Mouse (Mus musculus): Measurements from ENCODE around the gene Ddx24.

Gene Ddx24

DNA sequence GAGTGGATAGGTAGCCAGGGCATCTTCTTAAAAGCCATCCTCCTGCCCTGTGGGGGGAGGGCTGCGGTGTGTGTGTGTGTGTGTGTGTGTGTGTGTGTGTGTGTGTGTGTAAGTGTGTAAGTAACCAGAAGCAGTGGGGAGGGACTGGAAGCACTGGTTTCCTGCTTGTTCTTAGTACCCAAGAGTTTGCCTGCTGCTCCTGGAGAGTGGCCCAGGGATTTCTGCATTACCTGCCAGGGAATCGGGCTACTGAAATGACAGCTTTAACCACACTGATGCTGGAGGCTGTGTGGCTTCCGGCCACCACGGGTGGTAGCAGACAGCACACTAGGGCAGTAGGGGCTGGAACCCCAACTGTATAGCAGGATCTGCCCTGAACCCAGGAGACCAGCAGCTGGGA, 35.6 kb downstream of the Ddx24 start:
- DNase-seq (ENCODE audit: low spot score) = no peak

- no peak for DNase-seq (ENCODE audit: low spot score)
These were observed 36.3 kb downstream of the Ddx24 start for GRCm38 (mm10) chr12:103389348-103389727.

DNA sequence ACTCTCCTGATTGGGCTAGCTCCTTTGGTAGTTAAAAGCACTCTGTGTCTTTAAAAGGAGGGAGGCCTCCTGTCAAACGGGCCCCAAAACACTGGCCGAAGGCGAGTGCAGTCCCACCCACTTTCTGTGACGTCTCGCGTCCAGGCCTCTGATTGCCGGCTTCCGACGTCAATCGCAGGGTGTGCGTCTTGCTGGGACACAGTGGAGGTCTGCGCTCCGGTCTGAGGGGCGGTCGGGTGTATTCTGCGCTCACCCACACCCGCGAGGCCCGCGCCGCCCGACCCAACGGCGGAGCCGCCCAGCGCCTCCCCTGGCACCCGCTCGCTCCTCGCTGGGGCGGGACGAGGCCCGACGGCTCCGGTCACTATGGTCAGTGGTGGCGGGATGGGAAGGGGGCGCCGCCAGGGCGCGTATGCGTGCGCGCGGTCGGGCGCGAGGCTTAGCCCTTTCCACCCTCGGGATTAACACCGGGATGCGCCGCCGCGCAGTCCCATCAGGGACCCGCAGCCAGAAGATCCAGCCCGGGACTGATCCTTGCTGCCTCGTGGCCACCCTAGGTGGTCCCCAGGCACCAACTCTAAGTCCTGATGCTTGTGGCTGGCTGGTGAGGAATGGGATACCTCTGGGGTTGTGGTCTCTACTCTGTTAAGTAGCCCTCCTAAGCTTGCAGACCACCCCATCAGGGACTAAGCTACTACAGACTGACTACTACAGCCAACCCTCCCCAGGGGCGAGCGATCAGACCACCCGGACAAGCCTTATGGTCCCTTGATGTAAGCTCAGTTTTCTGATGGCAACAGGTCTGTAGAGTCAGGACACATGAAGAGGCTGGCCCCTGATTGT, 36.9 kb downstream of the Ddx24 start, which contains the start of gene Otub2:
Gene Otub2, plus strand, starts transcription at position 178 of the 843 bp plus-strand sequence.
- DNase-seq (ENCODE audit: low spot score) = peak; percentile 95

GRCm38 (mm10) chr12:103380226-103380625, 45.4 kb downstream of the Ddx24 start:
- DNase-seq (ENCODE audit: low spot score) = no peak

DNA sequence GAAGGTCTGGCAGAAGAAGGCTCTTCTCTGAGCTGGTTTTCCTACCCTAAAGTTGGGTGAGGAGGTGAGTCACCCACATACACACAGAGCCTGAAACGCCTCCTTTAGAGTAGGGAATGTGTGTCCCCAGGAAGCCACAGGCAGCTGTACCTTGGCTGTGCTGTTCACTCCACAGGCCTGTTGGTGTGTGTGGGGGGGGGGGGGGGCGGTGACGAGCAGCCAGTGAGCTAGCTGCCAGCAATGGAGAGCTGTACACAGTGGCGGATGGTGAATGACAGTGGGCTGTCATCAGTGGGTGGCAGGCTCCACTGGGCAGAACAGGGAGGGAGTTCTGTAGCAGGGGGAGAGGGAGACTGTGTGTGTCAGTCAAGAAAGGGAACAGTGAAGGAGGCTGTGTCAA, 48.9 kb downstream of the Ddx24 start:
- DNase-seq (ENCODE audit: low spot score) = no peak

DNA sequence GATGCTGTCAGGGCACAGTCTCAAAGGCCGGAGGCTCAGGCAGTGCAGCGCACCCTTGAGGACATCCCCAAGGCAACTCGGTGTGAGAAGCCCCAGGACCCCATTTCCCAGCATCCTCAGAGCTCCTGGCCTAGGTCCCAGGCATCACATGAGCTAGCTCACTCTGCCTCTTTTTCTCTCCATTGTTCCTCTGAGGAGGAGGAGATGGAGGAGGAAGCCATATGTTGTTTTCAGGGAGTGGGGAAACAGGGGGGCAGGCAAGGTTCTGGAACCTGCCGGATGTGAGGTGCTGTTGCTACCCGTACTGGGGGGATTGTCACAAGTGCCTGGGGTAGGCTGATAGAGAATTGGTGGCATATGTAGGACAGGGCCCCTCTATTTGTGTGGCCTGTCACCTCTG, 49.5 kb downstream of the Ddx24 start:
- no peak for DNase-seq (ENCODE audit: low spot score)

DNA sequence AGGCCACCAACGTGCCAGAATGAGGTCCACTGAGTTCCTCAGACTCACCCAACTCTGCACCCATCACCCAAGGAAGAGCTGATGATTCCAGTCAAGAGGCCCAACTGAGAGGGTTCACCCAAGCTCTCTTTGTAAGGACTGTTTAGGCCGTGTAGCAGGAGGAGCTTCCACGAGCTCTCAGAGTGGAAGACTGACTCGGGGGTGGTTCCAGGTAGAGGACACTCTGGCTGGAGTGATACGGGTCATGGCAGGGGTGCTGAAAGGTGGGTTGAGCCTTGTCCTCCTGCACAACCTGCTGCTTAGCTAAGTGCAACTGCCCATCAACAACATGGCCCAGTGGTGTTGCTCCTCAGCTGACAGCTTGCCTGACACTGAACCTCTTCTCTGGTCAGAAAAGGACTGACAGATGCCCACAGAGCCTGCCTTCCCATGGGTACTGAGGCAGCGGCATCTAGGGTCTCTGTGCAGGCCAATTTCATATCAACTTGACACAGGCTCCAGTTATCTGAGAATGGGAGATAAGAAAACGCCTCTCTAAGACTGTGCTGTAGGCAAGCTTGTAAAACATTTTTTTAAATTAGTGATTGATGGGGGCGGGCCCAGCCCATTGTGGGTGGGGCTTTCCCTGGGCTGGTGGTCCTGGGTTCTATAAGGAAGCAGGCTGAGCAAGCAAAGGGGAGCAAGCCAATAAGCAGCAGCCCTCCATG, 51.9 kb downstream of the Ddx24 start:
- no peak for DNase-seq (ENCODE audit: low spot score)

DNA sequence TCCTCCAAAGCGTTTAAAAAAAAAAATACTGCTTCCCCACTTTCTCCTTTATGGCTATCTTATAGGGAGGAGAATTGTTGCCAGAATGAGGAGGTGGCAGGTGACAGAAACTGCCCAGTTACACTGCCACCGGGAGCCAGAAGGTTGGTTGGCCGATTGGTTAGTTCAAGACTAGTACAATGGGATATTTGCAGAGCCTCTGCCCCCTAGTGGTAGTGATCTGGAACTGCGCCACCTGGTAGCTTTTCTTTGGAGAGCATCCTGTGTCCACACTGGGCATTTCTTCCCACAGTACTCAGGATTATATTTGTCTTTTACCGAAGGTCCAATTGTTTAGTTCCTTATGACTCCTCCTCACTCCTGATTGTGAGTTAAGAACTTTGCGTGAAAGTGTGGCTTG, 53.9 kb downstream of the Ddx24 start:
- no peak for DNase-seq (ENCODE audit: low spot score)

GRCm38 (mm10) chr12:103370861-103371260, 54.8 kb downstream of the Ddx24 start:
- DNase-seq (ENCODE audit: low spot score) = no peak

DNA sequence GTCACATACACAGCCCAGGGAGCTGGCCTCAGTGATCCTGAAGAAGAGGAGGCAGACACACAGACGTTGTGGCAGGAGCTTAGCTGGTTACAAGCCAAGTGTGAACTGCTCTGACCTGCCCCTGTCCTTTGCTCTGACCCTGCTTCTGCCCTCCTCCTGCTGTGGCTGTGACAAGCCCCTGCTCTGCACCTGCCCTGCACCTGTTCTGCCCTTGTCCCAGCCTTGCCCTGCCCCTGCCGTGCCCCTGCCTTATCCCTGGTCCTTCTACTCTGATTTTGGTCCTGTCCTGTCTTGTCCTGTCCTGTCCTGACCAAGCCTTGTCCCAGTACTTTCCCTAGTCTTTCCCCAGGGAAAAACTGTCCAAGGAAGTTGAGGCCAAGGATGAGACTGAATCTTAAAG, 56.9 kb downstream of the Ddx24 start:
- DNase-seq (ENCODE audit: low spot score) = no peak

DNA sequence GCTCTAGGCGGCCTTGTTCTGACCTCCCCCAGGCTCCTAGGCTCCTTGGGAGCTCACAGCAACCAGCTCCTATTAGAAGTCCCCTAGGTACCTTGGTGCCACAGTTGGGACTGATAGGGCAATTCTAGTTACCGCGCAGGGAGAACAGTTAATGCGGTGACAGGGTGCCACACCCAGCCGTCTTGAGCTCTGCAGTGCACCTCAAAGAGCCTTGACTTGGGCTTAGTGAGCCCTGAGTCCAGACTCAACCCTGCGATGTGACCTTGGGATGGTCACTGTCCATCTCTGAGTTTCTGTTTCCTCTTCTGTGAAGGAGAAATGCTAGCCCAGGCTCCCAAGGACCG, 57.3 kb downstream of the Ddx24 start:
- DNase-seq (ENCODE audit: low spot score) = no peak

GRCm38 (mm10) chr12:103367620-103368325, 57.9 kb downstream of the Ddx24 start:
- no peak for DNase-seq (ENCODE audit: low spot score)

DNA sequence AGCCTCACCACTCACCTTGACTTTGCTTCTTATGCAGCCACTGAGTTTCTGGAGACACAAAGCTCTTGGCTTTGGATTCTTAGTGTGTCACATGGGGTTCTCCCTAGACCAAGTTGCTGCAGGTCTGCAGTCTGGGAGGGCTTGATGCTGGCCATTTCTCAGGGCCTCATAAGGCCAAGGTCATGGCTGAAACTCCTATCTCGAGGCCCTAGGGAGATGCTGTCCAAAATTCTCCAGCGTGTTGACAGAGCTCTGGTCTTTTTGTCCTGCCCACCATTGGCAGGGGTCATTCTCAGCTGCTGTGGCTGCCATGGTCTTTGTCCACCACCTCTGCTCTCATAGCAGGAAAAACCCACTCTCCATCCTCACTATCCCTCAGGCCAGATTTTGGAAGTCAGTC, 58.5 kb downstream of the Ddx24 start:
- no peak for DNase-seq (ENCODE audit: low spot score)

DNA sequence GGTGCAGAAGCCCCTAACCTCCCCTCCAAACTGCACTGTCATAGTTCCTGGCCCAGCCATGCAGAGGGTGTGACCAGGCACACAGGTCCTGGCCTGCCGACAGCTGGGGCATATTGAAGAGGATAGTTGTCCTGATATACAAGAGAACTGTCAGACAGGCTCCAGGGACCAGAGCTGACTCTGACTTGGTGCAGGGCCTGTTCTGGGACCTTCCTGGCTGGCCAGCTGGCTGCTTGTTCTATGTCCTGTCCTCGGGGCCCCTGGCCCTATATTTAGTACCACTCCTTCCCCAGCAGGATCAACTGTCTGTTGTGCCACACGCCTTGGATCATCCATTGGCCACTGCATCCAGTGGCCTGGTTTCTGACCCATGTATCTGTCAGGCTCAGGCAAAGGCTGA, 63.3 kb downstream of the Ddx24 start:
- DNase-seq (ENCODE audit: low spot score) = no peak

DNA sequence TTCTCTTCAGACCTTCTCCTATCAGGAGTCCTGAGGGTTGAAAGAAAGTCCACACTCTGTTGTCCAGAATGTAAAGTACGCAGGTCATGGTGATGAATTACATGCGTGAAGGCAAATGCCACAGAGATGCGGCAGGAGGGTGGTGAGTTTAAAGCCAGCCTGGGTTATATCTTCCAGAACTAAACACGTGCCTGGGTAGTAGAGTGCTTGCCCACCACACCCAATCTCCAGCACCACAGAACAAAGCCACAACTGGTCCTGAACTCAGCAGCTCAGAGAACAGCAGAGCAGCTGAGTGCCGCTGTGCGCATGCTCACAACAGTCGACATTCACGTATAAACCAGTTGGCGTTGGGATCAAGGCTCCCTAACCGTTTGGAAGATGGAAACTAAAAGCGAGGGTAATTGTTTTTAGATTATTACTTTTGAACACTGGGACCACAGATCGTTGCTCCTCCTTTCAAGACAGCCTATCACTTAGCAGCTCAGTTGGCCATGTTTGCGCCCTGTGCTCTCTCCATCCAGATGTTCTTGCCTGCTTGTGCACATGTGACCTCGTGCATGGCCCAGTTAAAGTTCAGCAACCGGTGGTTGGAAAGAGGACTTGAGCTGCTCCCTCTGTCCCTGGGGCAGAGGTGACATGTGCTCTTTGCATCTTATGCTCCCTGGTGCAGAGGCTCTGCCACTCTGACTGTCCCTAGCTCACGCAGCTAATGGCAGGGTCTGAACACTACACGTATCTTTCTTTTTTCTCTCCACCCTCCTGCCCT, 63.9 kb downstream of the Ddx24 start:
- no peak for DNase-seq (ENCODE audit: low spot score)

DNA sequence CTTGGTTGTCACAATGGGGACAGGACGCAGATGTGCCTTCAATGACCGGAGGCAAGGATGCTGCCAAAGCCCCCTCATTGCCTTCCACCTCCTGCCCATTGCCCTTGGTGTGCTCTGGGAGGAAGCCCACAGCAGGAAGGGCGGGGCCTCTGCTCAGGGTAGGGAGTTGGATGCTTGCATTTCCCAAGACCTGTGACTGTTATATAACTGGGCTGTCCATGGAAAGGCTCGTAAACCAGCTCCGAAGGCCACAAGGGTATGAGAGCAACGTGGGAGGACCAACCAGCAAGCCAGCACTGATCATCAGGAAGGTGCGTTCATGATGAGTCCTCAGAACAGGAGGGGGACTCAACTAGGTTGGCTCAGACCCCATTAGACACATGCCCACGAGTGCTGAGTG, 64.8 kb downstream of the Ddx24 start:
- DNase-seq (ENCODE audit: low spot score) = no peak

DNA sequence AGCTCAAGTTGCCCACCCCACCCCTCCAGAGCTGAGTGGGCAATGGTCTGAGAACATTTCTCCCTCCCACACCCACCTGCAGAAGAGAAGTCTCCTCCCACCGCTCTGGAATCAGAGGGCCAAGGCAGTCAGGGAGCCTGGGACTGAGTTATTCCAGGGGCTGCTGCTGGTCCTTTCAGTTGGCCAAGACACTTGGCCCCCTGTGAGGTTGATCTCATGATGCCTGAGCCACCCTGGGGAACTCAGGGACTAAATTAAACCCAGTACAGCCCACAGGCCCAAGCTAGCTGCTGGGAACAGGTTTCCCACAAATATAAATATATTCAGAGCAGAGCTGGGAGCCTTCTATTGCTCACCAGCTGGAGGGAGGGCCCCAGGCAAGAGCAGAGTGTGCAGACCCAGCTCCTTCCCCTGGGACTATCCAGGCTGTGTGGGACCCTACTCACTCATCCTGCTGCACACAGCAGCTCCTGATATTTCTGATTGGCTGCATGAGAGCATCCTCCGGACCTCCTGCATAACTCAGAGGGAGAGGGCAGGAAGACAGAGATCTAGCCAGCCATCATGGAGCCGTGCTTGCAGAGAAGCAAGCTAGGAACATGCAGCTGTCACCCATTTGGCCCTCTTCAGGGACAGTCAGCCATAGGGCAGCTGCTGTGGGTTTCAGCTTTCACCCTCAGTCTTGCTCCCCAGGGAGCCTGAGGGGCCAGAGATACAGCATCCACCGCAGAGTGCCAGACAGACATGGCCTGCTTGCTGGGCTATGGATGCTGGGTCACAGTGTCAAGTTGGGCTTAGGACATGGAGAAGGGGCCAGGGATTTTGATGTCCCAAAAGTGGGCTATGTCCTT, 66.5 kb downstream of the Ddx24 start:
- no peak for DNase-seq (ENCODE audit: low spot score)

DNA sequence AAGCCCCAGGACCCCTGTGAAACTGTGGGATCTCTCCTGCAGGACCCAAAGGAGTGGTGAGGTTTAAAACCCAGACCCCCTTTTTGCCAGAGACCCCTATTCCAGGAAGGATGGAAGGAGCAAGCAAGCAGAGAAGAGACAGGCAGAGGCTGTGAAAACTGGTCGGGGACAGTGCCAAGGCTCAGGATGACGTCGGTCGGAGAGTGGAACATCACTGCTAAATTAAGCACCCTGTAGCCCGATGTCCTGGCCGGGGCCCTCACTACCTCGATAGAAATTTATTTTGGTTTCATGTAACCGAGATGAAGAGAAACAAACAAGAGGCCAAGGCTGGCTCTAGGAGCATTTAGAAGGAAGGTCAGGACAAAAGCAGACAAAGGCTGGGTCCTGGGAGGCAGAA, 67.4 kb downstream of the Ddx24 start:
- DNase-seq (ENCODE audit: low spot score) = no peak

Measured in layer of hippocampus, adult 9-10 months (tissue).